Mouse (Mus musculus) kidney, postnatal 0 days (tissue): Measurements from ENCODE around the gene Gria4. TPM values are rescaled to one million over a fixed set of nuclear protein-coding genes. Genes with fewer than 3 reads are reported as not detected.
"Not testable (repeated sequence)": the region's sequence is repeated elsewhere in the genome, so short reads cannot be mapped to it uniquely, and the experiment has no call there.

Experiments
- ATAC-seq: fragments of 200-750 bp; cut with Nextera tagmentation; replicated peaks from 2 replicates; pipeline ENCODE4 v1.8.0; 2017; ENCODE audit warnings: low read depth, moderate number of reproducible peaks, moderate TSS enrichment, moderate library complexity; ENCODE audit not compliant: low FRiP score
- DNase-seq: peaks from one replicate; pipeline ENCODE4 v3.0.0-alpha.2; 2016; ENCODE audit warnings: low spot score
- H3K27ac ChIP-seq: fragments of 300-500 bp; sonication (generic); 2 replicates; pipeline ENCODE4 v1.5.1; 2014; ENCODE audit warnings: mild to moderate bottlenecking
- H3K27me3 ChIP-seq: fragments of 300-500 bp; sonication (generic); 2 replicates; pipeline ENCODE4 v1.6.1; 2014; ENCODE audit warnings: low read length, mixed read lengths; ENCODE audit not compliant: insufficient read depth
- H3K36me3 ChIP-seq: fragments of 300-500 bp; sonication (generic); 2 replicates; pipeline ENCODE4 v1.6.1; 2014; ENCODE audit warnings: low read length, mixed read lengths; ENCODE audit not compliant: insufficient read depth
- H3K4me1 ChIP-seq: fragments of 300-500 bp; sonication (generic); replicated peaks from 2 replicates; pipeline ENCODE4 v1.6.1; 2014; ENCODE audit warnings: antibody characterized with exemption, low read length, mixed read lengths; ENCODE audit not compliant: insufficient read depth
- H3K4me2 ChIP-seq: fragments of 300-500 bp; sonication (generic); 2 replicates; pipeline ENCODE4 v1.6.1; 2014; ENCODE audit warnings: mild to moderate bottlenecking, low read length, moderate library complexity, mixed read lengths
- H3K4me3 ChIP-seq: fragments of 300-500 bp; sonication (generic); replicated peaks from 2 replicates; pipeline ENCODE4 v1.5.1; 2014; ENCODE audit warnings: low read depth, low read length
- H3K9ac ChIP-seq: fragments of 300-500 bp; sonication (generic); 2 replicates; pipeline ENCODE4 v1.6.1; 2014; ENCODE audit warnings: low read depth, low read length
- H3K9me3 ChIP-seq: fragments of 300-500 bp; sonication (generic); replicated peaks from 2 replicates; pipeline ENCODE4 v1.6.1; 2016; ENCODE audit warnings: low read length, inconsistent platforms, mixed read lengths
- CTCF ChIP-seq: IDR thresholded peaks from 2 replicates; pipeline ENCODE4 v1.5.1; 2016; ENCODE audit warnings: antibody characterized with exemption, low read depth, mild to moderate bottlenecking, moderate library complexity
- WGBS: fragments of 180-500 bp; shearing (Covaris S2); extraction: QIAGEN DNeasy Blood & Tissue Kit; methylation state at CpG from one replicate; pipeline ENCODE4 v1.1.7; 2014; 5-methylcytosine and 5-hydroxymethylcytosine counted together
- polyA plus RNA-seq: library from polyadenylated mRNA; unstranded; fragments of >200 nt; fragmentation: Nextera tagmentation; extraction: Ambion mirVana; gene quantifications from 2 replicates; pipeline ENCODE4 v1.2.1, GENCODE M21; 2015

Gene Gria4
- polyA plus RNA-seq, 1 experiment from 2014 or later: 6.3 TPM

GRCm38 (mm10) chr9:4459456-4460070 is 336.5 kb downstream of the Gria4 start:
- DNase-seq (peak; percentile 1), ATAC-seq (no peak)
- 45% methylated on average over 1 of the region's 1 CpGs for WGBS

GRCm38 (mm10) chr9:4458193-4458592 is 337.8 kb downstream of the Gria4 start:
- no peak for DNase-seq
- no peak for ATAC-seq
- H3K9me3 ChIP-seq: no peaks in the 10 kb centered on the region
- WGBS: 84% methylated on average over 1 of the region's 1 CpGs
- no peaks in the 10 kb centered on the region for H3K4me1 ChIP-seq
- no peaks in the 10 kb centered on the region for H3K36me3 ChIP-seq
- H3K9ac ChIP-seq: no peak overlapping the region
- H3K4me3 ChIP-seq: no peak overlapping the region
- H3K27me3 ChIP-seq: no peaks in the 10 kb centered on the region
- no peak overlapping the region for H3K4me2 ChIP-seq
- H3K27ac ChIP-seq: no peak overlapping the region
- TF ChIP-seq CTCF: no peak

More at GRCm38 (mm10) chr9:4459456-4460070, 336.5 kb downstream of the Gria4 start:
- no peak overlapping the region for H3K9ac ChIP-seq
- no peak overlapping the region for H3K4me3 ChIP-seq
- H3K4me1 ChIP-seq: no peaks in the 10 kb centered on the region
- H3K27ac ChIP-seq: no peak overlapping the region
- TF ChIP-seq CTCF: no peak
- H3K4me2 ChIP-seq: no peak overlapping the region
- no peaks in the 10 kb centered on the region for H3K9me3 ChIP-seq
- no peaks in the 10 kb centered on the region for H3K27me3 ChIP-seq
- no peaks in the 10 kb centered on the region for H3K36me3 ChIP-seq

- Histone ChIP-seq H3K4me2 (no peak overlapping the region), H3K4me1 (no peaks in the 10 kb centered on the region), H3K9ac (no peak overlapping the region), H3K4me3 (no peak overlapping the region), H3K36me3 (no peaks in the 10 kb centered on the region), H3K27ac (no peak overlapping the region), H3K27me3 (no peaks in the 10 kb centered on the region), H3K9me3 (no peaks in the 10 kb centered on the region)
- no peak for TF ChIP-seq CTCF
- no peak for DNase-seq
- 95% methylated on average over 1 of the region's 1 CpGs for WGBS
- no peak for ATAC-seq
These were observed 338.4 kb downstream of the Gria4 start for GRCm38 (mm10) chr9:4457644-4458043.

GRCm38 (mm10) chr9:4442908-4443307 is 353.1 kb downstream of the Gria4 start:
- no peaks in the 10 kb centered on the region for H3K36me3 ChIP-seq

GRCm38 (mm10) chr9:4400801-4401200 is 395.2 kb downstream of the Gria4 start:
- H3K9me3 ChIP-seq, H3K36me3 ChIP-seq, H3K27ac ChIP-seq, DNase-seq, H3K4me2 ChIP-seq, H3K4me3 ChIP-seq, H3K4me1 ChIP-seq, ATAC-seq, H3K9ac ChIP-seq, H3K27me3 ChIP-seq: not testable (repeated sequence)
- 94% methylated on average over 11 of the region's 11 CpGs for WGBS

More at GRCm38 (mm10) chr9:4442908-4443307, 353.1 kb downstream of the Gria4 start:
- WGBS: 26% methylated on average over 2 of the region's 2 CpGs
- Histone ChIP-seq H3K4me1 (no peaks in the 10 kb centered on the region), H3K9me3 (no peaks in the 10 kb centered on the region), H3K27me3 (no peaks in the 10 kb centered on the region), H3K4me3 (no peak overlapping the region), H3K4me2 (no peak overlapping the region), H3K9ac (no peak overlapping the region), H3K27ac (no peak overlapping the region)
- peak; percentile 77 for TF ChIP-seq CTCF
- DNase-seq (peak; percentile 71), ATAC-seq (peak; percentile 73; the same call in 1 of the 2 replicates)

- H3K36me3 ChIP-seq: no peaks in the 10 kb centered on the region
- H3K4me3 ChIP-seq: peak overlapping the region; percentile 74
- peak overlapping the region; percentile 71 for H3K4me2 ChIP-seq
- ATAC-seq (peak; percentile 77), DNase-seq (peak; percentile 50)
- no peaks in the 10 kb centered on the region for H3K9me3 ChIP-seq
- TF ChIP-seq CTCF: no peak
- no peaks in the 10 kb centered on the region for H3K27me3 ChIP-seq
- peak overlapping the region; percentile 77 for H3K27ac ChIP-seq
- WGBS: 0% methylated on average over 15 of the region's 15 CpGs
- H3K9ac ChIP-seq: peak overlapping the region; percentile 65
- peaks cover 3% of the 10 kb centered on the region; the same call in 1 of the 2 replicates for H3K4me1 ChIP-seq
These were observed 419.4 kb downstream of the Gria4 start for GRCm38 (mm10) chr9:4376640-4377120.
